Mouse (Mus musculus): Measurements from ENCODE around the gene Elmod2. TPM values are rescaled to one million over a fixed set of nuclear protein-coding genes. Genes with fewer than 3 reads are reported as not detected.

Gene Elmod2
- total and polyA plus RNA-seq, 3 experiments, result 4.8 to 138 (median 4.8) TPM

DNA sequence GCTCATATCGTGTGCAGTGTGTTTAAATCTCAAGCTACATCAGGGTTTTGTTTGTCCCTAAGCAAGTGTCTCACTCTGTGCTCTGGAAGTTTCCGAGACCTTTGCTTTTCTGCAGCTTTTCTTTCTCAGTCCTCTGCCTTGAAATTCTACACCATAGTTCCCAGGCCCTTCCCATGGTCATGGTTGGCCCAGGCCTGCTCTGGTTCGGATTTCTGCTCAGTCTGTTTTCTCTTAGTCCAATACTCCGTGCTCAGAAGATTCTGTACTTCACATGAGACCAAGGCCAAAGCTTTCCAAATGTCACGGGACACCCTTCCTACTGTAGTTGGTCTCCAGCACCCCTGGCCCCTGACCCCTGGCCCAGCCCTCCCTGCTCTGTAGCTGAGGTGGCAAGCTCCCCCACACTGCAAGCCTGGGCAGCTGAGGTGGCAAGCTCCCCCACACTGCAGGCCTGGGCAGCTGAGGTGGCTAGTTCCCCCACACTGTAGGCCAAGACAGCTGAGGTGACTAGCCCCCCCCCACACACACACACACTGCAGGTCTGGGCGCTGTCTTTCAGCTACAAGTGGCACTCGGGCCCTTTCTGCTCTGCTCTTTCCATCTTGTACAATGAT is 31.0 kb upstream of the Elmod2 start:
- Histone ChIP-seq H3K4me1 (ENCODE audit: control insufficient read depth in 1 of 2, insufficient read depth in 2 of 2, low read length in 2 of 2) (no peaks in the 10 kb centered on the region), H3K9ac (ENCODE audit: control insufficient read depth, low read depth, low read length, poor library complexity, severe bottlenecking) (no peak overlapping the region), H3K27ac (ENCODE audit: control insufficient read depth, low read depth, low read length) (no peak overlapping the region), H3K36me3 (ENCODE audit: control insufficient read depth in 1 of 2, insufficient read depth in 2 of 2, low read length in 2 of 2) (no peaks in the 10 kb centered on the region), H3K4me3 (ENCODE audit: control insufficient read depth in 1 of 2, insufficient read depth in 1 of 2, low read depth in 2 of 2, low read length in 2 of 2) (no peak overlapping the region), H3K79me2 (ENCODE audit: control insufficient read depth, insufficient read depth, low read length, poor library complexity) (no peaks in the 10 kb centered on the region), H3K9me3 (replicated peaks; ENCODE audit: insufficient read depth, low read length) (no peaks in the 10 kb centered on the region), H3K27me3 (ENCODE audit: control insufficient read depth in 1 of 2, insufficient read depth in 2 of 2, low read length in 2 of 2) (no peaks in the 10 kb centered on the region; a peak in 1 of 4 replicates)
- TF ChIP-seq TBP (IDR thresholded peaks at IDR 0.05; ENCODE audit: low read depth, low read length) (no peak), POLR2AphosphoS2 (IDR thresholded peaks at IDR 0.05; ENCODE audit: low read length) (no peak), EP300 (IDR thresholded peaks at IDR 0.05; ENCODE audit: low read depth in 1 of 2, low read length in 2 of 2) (no peak), NRF1 (IDR thresholded peaks at IDR 0.05; ENCODE audit: insufficient read depth, low read depth, low read length, poor library complexity, severe bottlenecking) (no peak), CHD1 (IDR thresholded peaks at IDR 0.05; ENCODE audit: low read depth, low read length) (no peak), POLR2A (IDR thresholded peaks at IDR 0.05; ENCODE audit: control insufficient read depth in 1 of 2, insufficient read depth in 1 of 2, low read depth in 1 of 2, low read length in 2 of 2, poor library complexity in 1 of 2) (no peak), NELFE (IDR thresholded peaks at IDR 0.05; ENCODE audit: low read depth, low read length) (no peak), CHD2 (IDR thresholded peaks at IDR 0.05; ENCODE audit: low read length) (no peak), RCOR1 (IDR thresholded peaks at IDR 0.05; ENCODE audit: low read depth, low read length) (no peak), USF2 (IDR thresholded peaks at IDR 0.05; ENCODE audit: borderline replicate concordance in 1 of 2, insufficient read depth in 1 of 2, low read depth in 1 of 2, low read length in 2 of 2) (no peak), BHLHE40 (IDR thresholded peaks at IDR 0.05; ENCODE audit: borderline replicate concordance, low read depth, low read length) (no peak), MAZ (IDR thresholded peaks at IDR 0.05; ENCODE audit: low read depth, low read length) (no peak), KAT2A (conservative IDR thresholded peaks at IDR 0.05; ENCODE audit: low read depth, low read length) (no peak), MXI1 (IDR thresholded peaks at IDR 0.05; ENCODE audit: low read depth, low read length) (no peak), POLR2AphosphoS5 (IDR thresholded peaks at IDR 0.05; ENCODE audit: borderline replicate concordance, low read depth, low read length) (no peak), ELF1 (IDR thresholded peaks at IDR 0.05; ENCODE audit: low read depth, low read length) (no peak)
- no peak for DNase-seq (ENCODE audit: low read depth, low spot score)

DNA sequence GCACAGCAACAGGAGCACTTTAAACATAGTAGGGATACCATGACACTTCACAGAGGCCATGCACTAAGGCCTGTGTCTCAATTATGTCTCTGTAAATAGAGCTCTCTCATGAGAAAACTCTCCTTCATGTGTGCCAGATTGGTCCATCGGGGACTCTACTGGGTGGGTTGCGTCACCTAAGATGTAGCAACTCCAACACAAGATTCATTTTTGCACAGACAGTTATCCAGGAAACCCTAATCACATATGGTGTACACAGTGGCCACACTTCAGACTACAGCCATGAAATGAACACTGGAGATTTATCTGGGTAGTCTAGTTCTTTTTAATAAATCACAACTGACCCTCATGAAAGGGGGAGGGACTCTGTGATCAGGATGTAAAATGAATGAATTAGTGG is 19.0 kb upstream of the Elmod2 start:
- no peak for TF ChIP-seq NELFE (IDR thresholded peaks at IDR 0.05; ENCODE audit: low read depth, low read length)
- TF ChIP-seq SMC3 (IDR thresholded peaks at IDR 0.05; ENCODE audit: low read depth, low read length), result no peak
- TF ChIP-seq MAZ (IDR thresholded peaks at IDR 0.05; ENCODE audit: low read depth, low read length), result no peak
- no peak for TF ChIP-seq ZC3H11A (IDR thresholded peaks at IDR 0.05; ENCODE audit: low read depth, low read length)
- TF ChIP-seq MXI1 (IDR thresholded peaks at IDR 0.05; ENCODE audit: low read depth, low read length), result no peak
- no peak for TF ChIP-seq UBTF (IDR thresholded peaks at IDR 0.05; ENCODE audit: borderline replicate concordance, insufficient read depth, low read depth, low read length)
- no peak overlapping the region for H3K9ac ChIP-seq (ENCODE audit: control insufficient read depth, low read depth, low read length, poor library complexity, severe bottlenecking)
- no peaks in the 10 kb centered on the region for H3K36me3 ChIP-seq (ENCODE audit: control insufficient read depth in 1 of 2, insufficient read depth in 2 of 2, low read length in 2 of 2)
- H3K27ac ChIP-seq (ENCODE audit: control insufficient read depth, low read depth, low read length), result no peak overlapping the region
- peaks cover 0 to 2% of the 10 kb centered on the region in 2 experiments; a peak in 2 of 4 replicates for H3K27me3 ChIP-seq (ENCODE audit: control insufficient read depth in 1 of 2, insufficient read depth in 2 of 2, low read length in 2 of 2)
- no peak overlapping the region for H3K4me3 ChIP-seq (ENCODE audit: control insufficient read depth in 1 of 2, insufficient read depth in 1 of 2, low read depth in 2 of 2, low read length in 2 of 2)
- H3K79me2 ChIP-seq (ENCODE audit: control insufficient read depth, insufficient read depth, low read length, poor library complexity), result no peaks in the 10 kb centered on the region
- no peaks in the 10 kb centered on the region for H3K9me3 ChIP-seq (replicated peaks; ENCODE audit: insufficient read depth, low read length)
- DNase-seq (ENCODE audit: low read depth, low spot score), result no peak
- no peaks in the 10 kb centered on the region for H3K4me1 ChIP-seq (ENCODE audit: control insufficient read depth in 1 of 2, insufficient read depth in 2 of 2, low read length in 2 of 2)

Measured in MEL (cell line).